Mouse (Mus musculus) natural killer cell, adult 2 months (primary cell): ENCODE data around the gene Trpm1.

Source experiments
- DNase-seq, 2 experiments: peaks; one replicate each; pipeline ENCODE4 v3.0.0; 2022; ENCODE audit warnings: low spot score in 2 of 2

Gene Trpm1

GRCm38 (mm10) chr7:64234310-64234820, 80.7 kb downstream of the Trpm1 start:
- no peak for DNase-seq

GRCm38 (mm10) chr7:64236521-64236920, 82.9 kb downstream of the Trpm1 start:
- no peak for DNase-seq

- no peak for DNase-seq
These were observed 84.1 kb downstream of the Trpm1 start for GRCm38 (mm10) chr7:64237747-64238146.

GRCm38 (mm10) chr7:64238410-64239086, 84.9 kb downstream of the Trpm1 start:
- no peak for DNase-seq

- DNase-seq = no peak
These were observed 85.6 kb downstream of the Trpm1 start for GRCm38 (mm10) chr7:64239138-64239805.

- no peak for DNase-seq
These were observed 86.2 kb downstream of the Trpm1 start for GRCm38 (mm10) chr7:64239806-64240315.

GRCm38 (mm10) chr7:64242424-64242823, 88.8 kb downstream of the Trpm1 start:
- no peak for DNase-seq

GRCm38 (mm10) chr7:64244371-64244770, 90.7 kb downstream of the Trpm1 start:
- no peak for DNase-seq

- no peak for DNase-seq
These were observed 93.1 kb downstream of the Trpm1 start for GRCm38 (mm10) chr7:64246713-64247112.

GRCm38 (mm10) chr7:64248352-64248751, 94.7 kb downstream of the Trpm1 start:
- no peak for DNase-seq

GRCm38 (mm10) chr7:64249715-64250114, 96.1 kb downstream of the Trpm1 start:
- DNase-seq = no peak

GRCm38 (mm10) chr7:64250417-64250816, 96.8 kb downstream of the Trpm1 start:
- no peak for DNase-seq

GRCm38 (mm10) chr7:64253736-64254135, 100.1 kb downstream of the Trpm1 start:
- DNase-seq = no peak

GRCm38 (mm10) chr7:64265502-64266279, 112.1 kb downstream of the Trpm1 start:
- DNase-seq = no peak

- no peak for DNase-seq
These were observed 113.0 kb downstream of the Trpm1 start for GRCm38 (mm10) chr7:64266587-64266986.

- DNase-seq = no peak
These were observed 118.3 kb downstream of the Trpm1 start for GRCm38 (mm10) chr7:64271926-64272325.

GRCm38 (mm10) chr7:64275518-64275917, 121.9 kb downstream of the Trpm1 start:
- DNase-seq = no peak

- DNase-seq = no peak
These were observed 123.3 kb downstream of the Trpm1 start for GRCm38 (mm10) chr7:64276921-64277320.

- no peak for DNase-seq
These were observed 124.9 kb downstream of the Trpm1 start for GRCm38 (mm10) chr7:64278526-64278925.

GRCm38 (mm10) chr7:64279548-64279947, 125.9 kb downstream of the Trpm1 start:
- peak in 1 of 2 experiments; percentile 10 for DNase-seq

- DNase-seq = no peak
These were observed 132.9 kb downstream of the Trpm1 start for GRCm38 (mm10) chr7:64286566-64286965.

- DNase-seq = peak; percentile 96 to 97
These were observed 133.9 kb downstream of the Trpm1 start, which contains the start of gene Mtmr10 for GRCm38 (mm10) chr7:64287414-64288091. Mtmr10 (plus strand) TSS chr7:64287653.
